In the genomic region with DNA sequence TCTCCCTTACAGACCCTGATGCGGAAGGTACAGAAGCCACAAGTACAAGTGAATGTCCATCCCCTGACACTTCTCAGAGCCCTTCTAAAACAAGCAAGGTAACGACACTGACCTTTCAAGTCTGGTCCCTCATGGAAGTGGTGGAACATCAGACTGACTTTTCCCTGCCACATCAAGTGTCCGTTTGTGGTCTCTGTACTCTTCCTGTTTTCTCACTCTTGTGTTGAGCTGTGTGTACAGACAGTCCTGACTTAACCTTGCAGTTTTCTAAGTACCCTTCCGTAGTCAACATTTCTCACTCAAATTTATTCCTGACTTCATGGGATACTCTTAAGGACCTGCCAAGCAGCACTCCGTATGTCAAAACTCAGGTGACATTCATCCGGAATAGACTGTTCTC, we compare ENCODE assay signal across 24 mouse cellular contexts.
"Had no signal": no experiment of that assay in that cellular context is flagged by ENCODE, and none has a peak within 500 bp of the region (broad histone marks: within the 10 kb centered on the region; RNA-seq: fewer than 3 reads in every experiment).

No protein-coding gene starts in this region.

- H3K27ac ChIP-seq: heart, adult 2 months; hindbrain, embryonic 10.5 days; hindbrain, embryonic 12.5 days; hindbrain, embryonic 14.5 days; intestine, embryonic 15.5 days; limb, embryonic 13.5 days; limb, embryonic 15.5 days; liver, embryonic 12.5 days had no signal

- H3K4me3 ChIP-seq: heart, adult 2 months; hindbrain, embryonic 10.5 days; hindbrain, embryonic 12.5 days; intestine, embryonic 15.5 days; limb, embryonic 13.5 days; limb, embryonic 15.5 days; liver, embryonic 12.5 days had no signal

- DNase-seq: forebrain, postnatal 0 days; gastrocnemius, postnatal 14 days; gastrocnemius, postnatal 36 days; heart, adult 2 months; heart, postnatal 10 days; heart, postnatal 4 days; kidney, adult 18-20 months; kidney, adult 8-10 months; kidney, postnatal 10 days; kidney, postnatal 25 days; kidney, postnatal 4 days; layer of hippocampus, adult 9-11 months; left cerebral cortex, postnatal 4 days had no signal

- H3K9ac ChIP-seq: forebrain, postnatal 0 days; hindbrain, embryonic 12.5 days; hindbrain, embryonic 14.5 days; intestine, embryonic 15.5 days; limb, embryonic 13.5 days; limb, embryonic 15.5 days; liver, embryonic 12.5 days had no signal

- ATAC-seq: forebrain, postnatal 0 days; hindbrain, embryonic 16.5 days; inflammation-experienced regulatory T-cells, adult 6 months; intestine, embryonic 15.5 days; intestine, postnatal 0 days; liver, embryonic 12.5 days had no signal

- H3K4me1 ChIP-seq: hindbrain, embryonic 10.5 days; hindbrain, embryonic 12.5 days; intestine, embryonic 15.5 days; limb, embryonic 15.5 days; liver, embryonic 12.5 days had no signal

- H3K9me3 ChIP-seq: hindbrain, embryonic 10.5 days; hindbrain, embryonic 12.5 days; intestine, embryonic 15.5 days; limb, embryonic 13.5 days; limb, embryonic 15.5 days; liver, embryonic 12.5 days had no signal

- H3K27me3 ChIP-seq: hindbrain, embryonic 12.5 days; intestine, embryonic 15.5 days; limb, embryonic 13.5 days; limb, embryonic 15.5 days; liver, embryonic 12.5 days had no signal

- H3K4me2 ChIP-seq: heart, embryonic 11.5 days; hindbrain, embryonic 12.5 days; hindbrain, embryonic 14.5 days; intestine, embryonic 15.5 days; limb, embryonic 13.5 days; limb, embryonic 15.5 days; liver, embryonic 12.5 days had no signal
